Mouse (Mus musculus): ENCODE results near the gene Msx1.

Gene Msx1

GRCm38 (mm10) chr5:37825611-37826445 lies 1.4 kb upstream of the Msx1 start:
- DNase-seq: no peak

- DNase-seq: no peak
Observed at GRCm38 (mm10) chr5:37825111-37825600, 773 bp upstream of the Msx1 start.

DNA sequence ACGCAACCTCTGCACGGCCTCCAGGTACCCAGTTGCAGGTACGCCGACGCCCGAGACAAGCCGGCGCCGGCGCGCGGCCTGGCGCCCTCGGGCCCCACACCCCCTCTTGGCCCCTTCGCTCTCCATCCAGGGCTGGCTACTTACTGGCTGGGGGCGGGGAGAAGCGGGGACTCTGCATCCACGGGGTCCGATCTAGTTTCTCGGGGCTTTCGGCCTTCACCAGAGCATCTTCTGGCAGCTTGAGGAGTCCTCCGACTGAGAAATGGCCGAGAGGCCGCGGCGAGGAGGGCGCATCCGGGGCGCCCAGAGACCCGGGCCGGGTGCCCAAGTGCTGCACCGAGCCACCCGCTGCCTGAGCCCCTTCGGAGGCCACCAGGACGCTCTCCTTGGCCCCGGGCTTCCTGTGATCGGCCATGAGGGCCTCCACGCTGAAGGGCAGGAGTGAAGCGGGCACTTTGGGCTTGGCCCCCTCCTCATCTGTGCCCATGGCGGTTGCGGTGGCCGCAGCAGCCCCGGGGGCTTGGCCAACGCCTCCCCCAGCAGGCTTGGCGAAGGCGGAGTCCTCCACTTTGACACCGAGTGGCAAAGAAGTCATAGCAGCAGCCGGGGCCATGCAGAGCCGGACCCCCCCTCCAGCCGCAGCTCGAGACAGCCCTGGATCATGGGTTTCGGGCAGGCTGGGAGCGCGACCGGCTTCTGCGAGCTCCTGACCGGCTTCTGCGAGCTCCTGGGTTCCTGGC lies 492 bp downstream of the Msx1 start:
- DNase-seq: no peak

DNA sequence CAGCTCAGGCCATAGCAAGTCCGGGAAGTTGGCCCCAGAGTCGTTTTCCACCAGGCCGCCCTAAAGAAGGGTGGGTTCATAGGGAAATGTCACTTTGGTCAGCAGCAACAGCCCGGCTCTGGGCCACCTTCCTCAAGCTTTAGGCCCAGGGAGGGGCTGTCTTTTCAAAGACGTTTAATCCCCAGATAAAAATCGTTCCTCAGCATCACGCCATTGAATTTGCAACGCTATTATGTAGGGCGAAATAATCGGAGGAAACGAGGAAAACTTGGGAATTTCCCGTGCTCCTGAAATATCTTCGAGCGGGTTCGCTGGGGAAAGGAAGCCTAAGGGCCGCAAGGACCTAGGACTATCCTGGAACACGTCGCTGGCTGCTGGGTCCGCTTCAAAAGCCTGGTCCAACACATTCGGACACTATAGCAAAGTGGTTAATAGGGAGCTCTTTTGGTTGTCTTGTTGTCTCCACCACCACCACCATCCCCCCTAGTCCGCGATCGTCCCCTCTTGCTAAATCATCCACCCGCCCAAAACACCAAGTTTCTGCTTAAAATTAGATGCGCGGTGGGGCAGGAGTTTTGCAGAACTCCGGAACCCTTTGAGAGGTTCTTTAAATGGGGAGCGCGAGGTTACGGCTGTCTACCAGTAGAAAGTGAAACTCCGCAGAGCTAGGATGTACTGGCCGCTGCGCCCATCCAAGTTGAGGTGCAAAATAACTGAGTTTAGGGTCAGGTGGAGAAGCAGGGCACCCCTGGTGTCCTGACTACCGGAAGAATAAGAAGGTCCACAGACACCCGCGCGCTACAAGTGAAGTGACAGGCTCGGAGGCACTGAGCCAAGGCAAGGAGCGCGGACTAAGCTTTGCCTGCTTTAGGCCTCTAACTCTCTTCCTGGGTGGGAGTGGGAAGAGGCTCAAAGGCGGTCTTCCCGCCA lies 1.3 kb downstream of the Msx1 start:
- DNase-seq: no peak

GRCm38 (mm10) chr5:37822116-37822707 lies 2.2 kb downstream of the Msx1 start:
- no peak for DNase-seq

DNA sequence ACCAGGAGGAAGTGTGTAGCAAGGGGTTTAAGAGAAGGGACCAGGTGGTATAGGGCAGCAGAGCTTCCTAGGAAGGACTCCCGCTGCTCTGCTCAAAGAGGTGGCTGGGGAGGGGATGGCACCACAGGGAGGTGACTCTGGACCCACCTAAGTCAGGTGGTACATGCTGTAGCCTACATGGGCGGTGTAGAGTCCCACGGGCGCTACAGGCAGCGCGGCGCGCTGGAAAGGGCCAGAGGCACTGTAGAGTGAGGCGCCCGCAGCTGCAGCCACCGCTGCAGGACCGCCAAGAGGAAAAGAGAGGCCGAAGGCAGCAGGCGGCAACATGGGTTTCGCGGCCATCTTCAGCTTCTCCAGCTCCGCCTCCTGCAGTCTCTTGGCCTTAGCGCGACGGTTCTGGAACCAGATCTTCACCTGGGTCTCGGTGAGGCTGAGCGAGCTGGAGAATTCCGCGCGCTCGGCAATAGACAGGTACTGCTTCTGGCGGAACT lies 3.2 kb downstream of the Msx1 start:
- no peak for DNase-seq

DNA sequence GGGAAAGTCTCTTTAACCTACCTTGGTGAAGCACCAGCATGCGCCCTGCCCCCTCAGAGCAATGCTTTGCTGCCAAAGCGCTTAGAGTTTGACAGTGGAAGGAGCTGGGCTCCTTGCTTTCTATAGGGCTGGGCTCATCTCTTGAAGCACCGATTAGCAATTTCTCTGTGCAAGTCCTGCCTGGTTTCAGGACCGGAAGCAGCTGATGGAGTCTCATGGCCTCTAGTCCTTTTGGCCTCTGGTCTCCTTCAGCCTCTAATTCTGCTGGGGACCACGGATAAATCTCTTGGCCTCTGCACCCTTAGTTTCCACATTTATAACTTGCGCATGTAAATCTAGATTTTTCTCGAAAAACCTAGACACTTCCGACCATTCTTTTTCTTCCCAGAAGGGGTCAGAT lies 3.7 kb downstream of the Msx1 start:
- no peak for DNase-seq

GRCm38 (mm10) chr5:37819971-37820370 lies 4.4 kb downstream of the Msx1 start:
- DNase-seq: no peak

DNA sequence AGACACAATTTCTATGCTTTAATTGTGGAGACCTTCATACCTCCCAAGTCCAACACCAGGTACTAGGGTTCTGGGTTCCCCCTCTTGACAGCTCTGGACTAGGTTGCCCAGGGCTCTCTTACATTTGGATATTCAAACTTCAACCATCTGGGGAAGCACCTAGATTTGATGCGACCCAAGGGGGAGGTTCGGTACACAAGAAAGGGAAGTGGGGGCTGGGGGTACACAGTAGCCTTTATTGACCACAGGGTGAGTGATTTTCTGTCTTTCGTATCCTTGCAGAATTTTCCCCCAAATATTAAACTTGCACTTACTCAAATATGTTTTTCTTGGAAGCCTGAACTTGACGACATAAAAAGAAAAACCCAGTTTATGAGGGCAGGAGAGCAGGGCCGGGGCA lies 4.8 kb downstream of the Msx1 start:
- no peak for DNase-seq

- DNase-seq: no peak
Observed at GRCm38 (mm10) chr5:37818533-37819215, 5.7 kb downstream of the Msx1 start.

GRCm38 (mm10) chr5:37817658-37818532 lies 6.5 kb downstream of the Msx1 start:
- DNase-seq: no peak

DNA sequence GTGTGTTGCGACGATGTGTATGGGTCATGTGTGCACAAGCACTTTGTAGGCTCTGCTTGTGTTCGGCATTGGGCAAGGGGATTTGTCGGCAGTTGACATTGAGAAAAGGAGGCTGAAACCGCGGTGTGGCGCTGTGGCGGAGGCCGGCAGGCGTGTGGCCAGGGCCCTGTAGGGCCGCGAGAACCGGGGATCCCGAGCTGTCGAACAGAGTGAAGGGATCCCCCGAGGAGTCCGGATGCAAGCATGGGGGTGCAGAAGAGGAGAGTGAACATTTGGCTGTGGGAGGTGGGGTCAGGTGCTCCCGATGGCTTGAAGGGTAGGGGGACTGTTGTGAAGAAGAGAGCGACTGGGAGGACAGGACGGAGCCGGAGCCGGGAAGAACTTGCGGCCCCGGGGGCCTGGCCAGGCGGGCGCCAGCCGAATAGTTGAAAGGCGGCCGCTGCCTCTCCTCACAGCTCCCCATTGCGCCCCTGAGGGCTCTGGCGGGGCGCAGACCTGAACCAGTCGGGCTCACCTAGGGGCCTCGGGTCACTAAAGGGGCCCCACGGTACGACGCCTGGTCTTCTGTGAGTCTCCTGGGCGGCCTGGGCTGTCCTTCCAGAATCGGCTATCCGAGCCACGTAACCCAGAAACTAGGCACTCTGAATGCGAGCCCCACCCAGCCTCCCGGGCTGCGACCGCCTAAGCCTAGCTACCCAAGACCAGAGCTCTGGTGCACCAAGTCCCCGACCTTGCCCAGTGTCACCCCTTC lies 7.3 kb downstream of the Msx1 start:
- no peak for DNase-seq

DNA sequence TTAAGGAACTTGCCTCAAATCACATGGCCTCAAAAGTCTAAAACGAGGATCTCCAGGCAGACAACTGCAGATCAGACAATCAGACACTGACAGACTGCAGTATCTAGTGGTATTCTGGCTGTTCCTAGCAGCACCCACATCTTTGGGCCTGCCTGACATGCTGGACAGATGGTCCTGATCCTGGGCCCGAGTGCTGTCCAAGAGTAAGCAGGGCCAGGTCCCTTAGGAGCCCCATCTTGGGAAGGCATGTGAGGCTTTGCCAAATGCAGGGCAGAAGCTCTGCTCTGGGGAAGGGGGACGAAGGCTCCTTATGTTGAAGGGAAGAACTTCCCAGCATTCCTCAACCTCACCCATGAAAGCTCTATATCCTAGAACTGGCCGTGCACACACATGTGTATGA lies 8.5 kb downstream of the Msx1 start:
- DNase-seq: no peak

- DNase-seq: no peak
Observed at GRCm38 (mm10) chr5:37814169-37814568, 10.2 kb downstream of the Msx1 start.

- DNase-seq: no peak
Observed at GRCm38 (mm10) chr5:37805291-37805690, 19.1 kb downstream of the Msx1 start.

DNA sequence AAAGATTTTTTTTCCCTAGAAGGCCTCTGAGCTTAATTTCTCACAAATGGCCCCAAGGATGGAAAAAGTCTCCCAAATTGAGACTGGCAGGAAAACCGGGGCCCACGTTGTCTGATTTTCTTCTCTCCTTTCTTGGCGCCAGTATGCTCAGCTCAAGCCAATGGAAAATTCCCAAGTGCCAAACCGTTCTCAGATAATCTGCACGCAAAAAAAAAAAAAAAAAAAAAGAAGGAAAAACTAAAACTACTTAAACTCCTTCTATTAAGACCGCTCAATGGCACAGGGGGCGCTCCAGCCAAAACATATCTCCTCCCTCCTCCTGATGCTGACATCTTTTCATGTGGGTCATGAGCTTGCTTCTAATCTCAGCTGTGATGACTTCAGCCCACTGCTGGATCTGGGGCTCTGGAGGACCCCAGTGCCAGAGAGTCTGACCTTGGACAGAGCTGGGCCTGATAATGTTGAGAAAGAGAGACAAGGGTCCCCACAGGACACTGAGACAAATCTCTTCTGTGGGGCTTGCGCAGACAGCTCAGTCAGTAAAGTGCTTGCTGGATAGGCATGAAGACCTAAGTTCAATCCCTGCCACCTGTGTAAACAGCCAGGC lies 19.8 kb downstream of the Msx1 start:
- DNase-seq: no peak

GRCm38 (mm10) chr5:37797251-37797650 lies 27.1 kb downstream of the Msx1 start:
- DNase-seq: no peak

DNA sequence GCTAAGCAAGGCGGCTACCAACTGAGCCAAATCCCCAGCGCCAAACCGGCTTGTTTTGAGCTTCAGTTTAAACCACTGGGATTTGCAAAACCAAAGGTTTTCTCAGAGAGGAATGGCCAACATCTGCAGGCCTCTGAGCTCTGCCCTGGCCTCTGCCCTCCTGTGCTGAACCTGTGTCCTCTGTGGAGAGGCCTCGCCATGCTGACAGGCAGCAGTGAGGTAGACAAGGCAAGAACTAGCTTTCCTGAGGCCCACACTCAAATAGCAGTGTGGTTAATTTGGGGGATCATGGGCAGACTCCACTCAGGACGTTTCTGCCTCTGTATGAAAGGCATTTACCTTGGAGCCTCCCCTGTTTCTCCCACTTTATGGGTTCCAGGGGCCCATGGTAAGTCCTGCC lies 27.6 kb downstream of the Msx1 start:
- no peak for DNase-seq

DNA sequence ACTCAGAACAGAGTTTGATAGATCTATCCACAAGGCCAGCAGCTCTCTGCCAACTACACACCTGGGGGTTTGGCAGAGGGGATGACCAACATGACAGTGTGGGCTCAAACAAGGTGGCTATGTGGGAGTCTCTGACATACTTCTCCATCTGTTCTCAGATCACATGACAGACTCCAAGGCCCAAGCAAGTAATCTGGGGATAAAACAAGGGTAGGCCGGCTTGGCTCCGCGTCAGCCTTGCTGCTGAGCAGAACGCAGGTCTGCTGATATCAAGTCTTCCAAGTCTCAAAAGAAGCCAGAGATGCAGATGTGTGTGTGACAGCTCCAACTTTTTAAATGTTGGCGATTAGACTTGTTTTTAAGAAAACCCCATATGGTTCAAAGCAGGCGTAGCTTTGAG lies 28.7 kb downstream of the Msx1 start:
- no peak for DNase-seq

- DNase-seq: no peak
Observed at GRCm38 (mm10) chr5:37792154-37792553, 32.2 kb downstream of the Msx1 start.

All from thymus, adult 18-20 months (tissue).